Mouse (Mus musculus) embryonic facial prominence, embryonic 14.5 days (tissue): Measurements from ENCODE around the gene Olfr1308. TPM values are rescaled to one million over a fixed set of nuclear protein-coding genes. Genes with fewer than 3 reads are reported as not detected.

Experiments
- ATAC-seq: fragments of 200-750 bp; cut with Nextera tagmentation; 2 replicates; pipeline ENCODE4 v1.8.0; 2017; ENCODE audit warnings: low read depth, moderate number of reproducible peaks, moderate TSS enrichment
- DNase-seq: peaks from one replicate; pipeline ENCODE4 v3.0.0-alpha.2; 2015; ENCODE audit warnings: low spot score
- H3K27ac ChIP-seq: fragments of 300-500 bp; sonication (generic); replicated peaks from 2 replicates; pipeline ENCODE4 v1.5.1; 2014; ENCODE audit warnings: low read depth, mild to moderate bottlenecking, low read length, moderate library complexity
- H3K27me3 ChIP-seq: fragments of 300-500 bp; sonication (generic); replicated peaks from 2 replicates; pipeline ENCODE4 v1.6.1; 2014; ENCODE audit warnings: low read length; ENCODE audit not compliant: control insufficient read depth, insufficient read depth
- H3K36me3 ChIP-seq: fragments of 300-500 bp; sonication (generic); 2 replicates; pipeline ENCODE4 v1.6.1; 2014; ENCODE audit warnings: low read length, mixed read lengths; ENCODE audit not compliant: control insufficient read depth, insufficient read depth
- H3K4me1 ChIP-seq: fragments of 300-500 bp; sonication (generic); 2 replicates; pipeline ENCODE4 v1.6.1; 2014; ENCODE audit warnings: antibody characterized with exemption, low read length; ENCODE audit not compliant: control insufficient read depth, insufficient read depth
- H3K4me2 ChIP-seq: fragments of 300-500 bp; sonication (generic); 2 replicates; pipeline ENCODE4 v1.6.1; 2014; ENCODE audit warnings: low read depth, mild to moderate bottlenecking, low read length, moderate library complexity, mixed read lengths
- H3K4me3 ChIP-seq: fragments of 300-500 bp; sonication (generic); 2 replicates; pipeline ENCODE4 v1.5.1; 2014; ENCODE audit warnings: low read depth, mild to moderate bottlenecking, low read length
- H3K9ac ChIP-seq: fragments of 300-500 bp; sonication (generic); 2 replicates; pipeline ENCODE4 v1.6.1; 2014; ENCODE audit warnings: low read depth, mild to moderate bottlenecking, low read length, moderate library complexity, mixed read lengths
- H3K9me3 ChIP-seq: fragments of 300-500 bp; sonication (generic); 2 replicates; pipeline ENCODE4 v1.6.1; 2016; ENCODE audit warnings: low read length; ENCODE audit not compliant: control insufficient read depth
- WGBS: fragments of 180-500 bp; shearing (Covaris S2); extraction: QIAGEN DNeasy Blood & Tissue Kit; methylation state at CpG from one replicate; pipeline ENCODE4 v1.1.7; 2014; 5-methylcytosine and 5-hydroxymethylcytosine counted together
- polyA plus RNA-seq: library from polyadenylated mRNA; unstranded; fragments of >200 nt; fragmentation: Nextera tagmentation; extraction: Ambion mirVana; gene quantifications from 2 replicates; pipeline ENCODE4 v1.2.1, GENCODE M21; 2014

The Olfr1308 gene
- not detected in 2 replicates for polyA plus RNA-seq

DNA sequence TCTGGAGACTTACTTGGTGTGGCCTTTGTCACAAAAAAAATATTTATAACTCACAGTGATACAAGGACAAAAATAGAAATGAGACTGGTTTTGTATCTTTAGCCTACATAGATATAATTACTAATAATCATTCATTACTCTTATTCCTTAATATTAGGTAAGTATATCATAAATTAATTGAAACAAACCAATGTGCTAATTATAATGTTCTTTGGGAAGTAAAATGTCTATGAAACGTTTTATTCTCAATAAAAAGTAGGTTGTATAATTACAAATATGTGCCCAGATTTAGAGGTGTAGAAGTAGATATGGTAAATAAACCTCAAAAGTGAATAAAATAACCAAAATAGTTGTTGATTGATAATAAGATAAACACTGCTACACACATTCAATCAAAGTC lies at the start of gene Olfr1308:
Gene Olfr1308 (minus strand): TSS at position 101 of the 400 bp plus-strand sequence.
- H3K9ac ChIP-seq: no peak within 1 kb of the TSS
- no peak for DNase-seq
- H3K9me3 ChIP-seq: no peaks in the 10 kb centered on the region
- WGBS: 48% methylated on average over 1 of the region's 1 CpGs
- no peaks in the 10 kb centered on the region for H3K27me3 ChIP-seq
- ATAC-seq: no peak
- H3K4me1 ChIP-seq: no peaks in the 10 kb centered on the region
- H3K36me3 ChIP-seq: no peaks in the 10 kb centered on the region
- H3K27ac ChIP-seq: no peak within 1 kb of the TSS
- no peak within 1 kb of the TSS for H3K4me2 ChIP-seq
- no peak within 1 kb of the TSS for H3K4me3 ChIP-seq

DNA sequence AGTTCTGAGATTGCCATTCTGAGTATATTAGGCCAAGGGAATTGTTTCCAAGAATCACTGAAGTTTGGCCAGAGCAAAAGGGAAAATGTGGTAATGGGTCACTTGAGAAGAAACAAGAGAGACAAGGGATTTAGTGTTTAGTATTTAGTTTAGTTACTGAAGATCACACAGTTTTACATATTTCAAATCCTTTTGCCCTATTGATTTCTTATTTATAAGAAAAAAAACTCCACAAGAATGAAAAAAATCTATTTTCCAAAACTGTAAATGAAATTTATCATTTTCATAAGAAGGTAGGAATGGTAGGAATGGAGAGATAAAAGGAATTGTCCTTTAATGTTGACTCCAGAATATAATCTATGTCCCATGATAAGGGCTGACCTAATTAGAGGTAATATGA lies 47.9 kb upstream of the Olfr1308 start, which contains the start of gene Olfr1310:
Gene Olfr1310 (minus strand): TSS at position 101 of the 400 bp plus-strand sequence.
- Histone ChIP-seq H3K4me1 (no peaks in the 10 kb centered on the region), H3K9me3 (no peaks in the 10 kb centered on the region), H3K9ac (no peak within 1 kb of the TSS), H3K4me2 (no peak within 1 kb of the TSS), H3K4me3 (no peak within 1 kb of the TSS), H3K27ac (no peak within 1 kb of the TSS), H3K36me3 (no peaks in the 10 kb centered on the region), H3K27me3 (no peaks in the 10 kb centered on the region)
- ATAC-seq (no peak), DNase-seq (no peak)

DNA sequence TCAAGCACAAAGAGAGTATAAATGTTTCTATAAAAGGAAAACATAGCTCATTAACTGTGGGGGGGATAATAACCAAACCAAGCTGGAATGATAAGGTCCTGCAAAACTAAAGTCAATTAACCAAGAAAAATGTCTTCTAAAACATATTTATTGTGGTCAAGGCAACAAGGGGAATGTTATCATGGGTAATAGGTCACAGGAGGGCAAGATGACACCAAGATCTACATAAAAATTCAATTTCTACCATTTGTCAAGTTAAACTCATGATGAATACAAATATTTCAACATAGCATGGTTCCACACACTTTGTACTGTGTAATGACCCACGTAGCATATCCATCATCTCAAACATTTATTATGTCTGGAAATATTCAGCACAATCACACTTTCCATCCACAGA lies 25.4 kb upstream of the Olfr1308 start, which contains the start of gene Olfr1309:
Gene Olfr1309 (minus strand): TSS at position 101 of the 400 bp plus-strand sequence.
- 52% methylated on average over 1 of the region's 1 CpGs for WGBS
- H3K9me3 ChIP-seq: no peaks in the 10 kb centered on the region
- no peak within 1 kb of the TSS for H3K9ac ChIP-seq
- H3K4me1 ChIP-seq: no peaks in the 10 kb centered on the region
- no peak within 1 kb of the TSS for H3K4me3 ChIP-seq
- DNase-seq (no peak), ATAC-seq (no peak)
- H3K27ac ChIP-seq: no peak within 1 kb of the TSS
- no peaks in the 10 kb centered on the region for H3K27me3 ChIP-seq
- H3K4me2 ChIP-seq: no peak within 1 kb of the TSS
- H3K36me3 ChIP-seq: no peaks in the 10 kb centered on the region

DNA sequence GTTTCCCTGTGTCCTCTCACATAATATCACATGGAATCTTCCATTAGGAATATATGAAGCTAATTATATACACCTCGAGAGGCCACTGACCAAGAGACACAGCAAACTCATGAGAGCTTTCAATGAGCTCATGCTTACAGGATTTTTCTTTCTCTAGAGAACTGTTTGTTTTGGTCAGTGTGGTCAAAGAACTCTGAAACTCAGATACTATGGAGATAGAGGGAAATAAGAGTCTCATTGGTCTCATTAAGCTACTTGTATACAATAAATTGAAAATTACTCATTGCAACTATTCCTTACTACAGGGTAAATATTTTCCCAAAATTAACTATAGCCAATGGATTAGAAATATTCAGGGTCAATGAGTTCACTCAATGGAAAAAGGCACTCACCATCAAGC lies 15.4 kb downstream of the Olfr1308 start, which contains the start of gene Olfr1307:
Gene Olfr1307 (minus strand): TSS at position 101 of the 400 bp plus-strand sequence.
- DNase-seq: no peak
- 74% methylated on average over 1 of the region's 1 CpGs for WGBS
- no peaks in the 10 kb centered on the region for H3K27me3 ChIP-seq
- no peak for ATAC-seq
- H3K4me3 ChIP-seq: no peak within 1 kb of the TSS
- H3K4me2 ChIP-seq: no peak within 1 kb of the TSS
- no peaks in the 10 kb centered on the region for H3K4me1 ChIP-seq
- H3K9me3 ChIP-seq: no peaks in the 10 kb centered on the region
- H3K9ac ChIP-seq: no peak within 1 kb of the TSS
- H3K36me3 ChIP-seq: no peaks in the 10 kb centered on the region
- no peak within 1 kb of the TSS for H3K27ac ChIP-seq

DNA sequence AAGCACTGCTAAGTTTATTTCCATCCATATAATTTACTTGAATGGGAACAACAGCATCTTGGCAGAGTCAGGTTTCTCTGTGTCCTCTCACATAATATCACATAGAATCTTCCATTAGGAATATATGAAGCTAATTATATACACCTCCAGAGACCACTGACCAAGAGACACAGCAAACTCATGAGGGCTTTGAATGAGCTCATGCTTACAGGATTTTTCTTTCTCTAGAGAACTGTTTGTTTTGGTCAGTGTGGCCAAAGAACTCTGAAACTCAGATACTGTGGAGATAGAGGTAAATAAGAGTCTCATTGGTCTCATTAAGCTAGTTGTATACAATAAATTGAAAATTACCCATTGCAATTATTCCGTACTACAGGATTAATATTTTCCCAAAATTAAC lies 48.6 kb downstream of the Olfr1308 start, which contains the start of gene Olfr1306:
Gene Olfr1306 (minus strand): TSS at position 101 of the 400 bp plus-strand sequence.
- ATAC-seq (no peak), DNase-seq (no peak)
- H3K9ac ChIP-seq: no peak within 1 kb of the TSS
- no peaks in the 10 kb centered on the region for H3K27me3 ChIP-seq
- H3K27ac ChIP-seq: no peak within 1 kb of the TSS
- no peak within 1 kb of the TSS for H3K4me3 ChIP-seq
- WGBS: 80% methylated on average over 1 of the region's 1 CpGs
- H3K4me2 ChIP-seq: no peak within 1 kb of the TSS
- H3K9me3 ChIP-seq: no peaks in the 10 kb centered on the region
- no peaks in the 10 kb centered on the region for H3K36me3 ChIP-seq
- H3K4me1 ChIP-seq: no peaks in the 10 kb centered on the region

Other genes starting within 250 kb of the Olfr1308 start
- gene Olfr1301, start 213.9 kb downstream of the Olfr1308 start, polyA plus RNA-seq: not detected in 2 replicates
- gene Olfr1302, start 187.5 kb downstream of the Olfr1308 start, polyA plus RNA-seq: 0.12 TPM in 1 of 2 replicates, not detected in the other
- not detected in 2 replicates for gene Olfr1303, start 144.6 kb downstream of the Olfr1308 start, polyA plus RNA-seq
- gene Olfr1305, start 87.8 kb downstream of the Olfr1308 start, polyA plus RNA-seq: not detected in 2 replicates
- 0.11 TPM in 1 of 2 replicates, not detected in the other for gene Olfr1306, start 48.7 kb downstream of the Olfr1308 start, polyA plus RNA-seq
- gene Olfr1307, start 15.5 kb downstream of the Olfr1308 start, polyA plus RNA-seq: not detected in 2 replicates
- not detected in 2 replicates for gene Olfr1309, start 25.3 kb upstream of the Olfr1308 start, polyA plus RNA-seq
- gene Olfr1310, start 47.8 kb upstream of the Olfr1308 start, polyA plus RNA-seq: not detected in 2 replicates
- gene Olfr1311, start 59.5 kb upstream of the Olfr1308 start, polyA plus RNA-seq: not detected in 2 replicates
- not detected in 2 replicates for gene Olfr1312, start 85.3 kb upstream of the Olfr1308 start, polyA plus RNA-seq
- 0.13 TPM in 1 of 2 replicates, not detected in the other for gene Olfr1313, start 112.9 kb upstream of the Olfr1308 start, polyA plus RNA-seq
- gene Olfr1314, start 131.8 kb upstream of the Olfr1308 start, polyA plus RNA-seq: not detected in 2 replicates
- gene Olfr1315-ps1, start 150.5 kb upstream of the Olfr1308 start, polyA plus RNA-seq: not detected in 2 replicates
- gene Olfr1316, start 170.0 kb upstream of the Olfr1308 start, polyA plus RNA-seq: not detected in 2 replicates
- gene Olfr1317, start 175.4 kb upstream of the Olfr1308 start, polyA plus RNA-seq: not detected in 2 replicates
- gene Olfr1318, start 189.3 kb upstream of the Olfr1308 start, polyA plus RNA-seq: not detected in 2 replicates